Mouse (Mus musculus) liver, postnatal 0 days (tissue): ENCODE results near the gene B3galt1. TPM values are rescaled to one million over a fixed set of nuclear protein-coding genes. Genes with fewer than 3 reads are reported as not detected.

Source experiments
- ATAC-seq: fragments of 200-750 bp; cut with Nextera tagmentation; 2 replicates; pipeline ENCODE4 v1.8.0; 2017; ENCODE audit warnings: mild to moderate bottlenecking, moderate library complexity
- DNase-seq: peaks from one replicate; pipeline ENCODE4 v3.0.0-alpha.2; 2016
- H3K27ac ChIP-seq: fragments of 300-500 bp; sonication (generic); 2 replicates; pipeline ENCODE4 v1.5.1; 2014; ENCODE audit warnings: antibody characterized with exemption, moderate library complexity, mild to moderate bottlenecking, low read depth
- H3K27me3 ChIP-seq: fragments of 300-500 bp; sonication (generic); 2 replicates; pipeline ENCODE4 v1.6.1; 2014; ENCODE audit warnings: low read length, control low read depth, mixed read lengths; ENCODE audit not compliant: insufficient read depth
- H3K36me3 ChIP-seq: fragments of 300-500 bp; sonication (generic); replicated peaks from 2 replicates; pipeline ENCODE4 v1.6.1; 2014; ENCODE audit warnings: mild to moderate bottlenecking, control low read depth, low read length, moderate library complexity, mixed read lengths; ENCODE audit not compliant: insufficient read depth
- H3K4me1 ChIP-seq: fragments of 300-500 bp; sonication (generic); 2 replicates; pipeline ENCODE4 v1.6.1; 2014; ENCODE audit warnings: antibody characterized with exemption, mild to moderate bottlenecking, control low read depth; ENCODE audit not compliant: insufficient read depth
- H3K4me2 ChIP-seq: fragments of 300-500 bp; sonication (generic); 2 replicates; pipeline ENCODE4 v1.6.1; 2014; ENCODE audit warnings: low read depth, mild to moderate bottlenecking, low read length, moderate library complexity, mixed read lengths
- H3K4me3 ChIP-seq: fragments of 300-500 bp; sonication (generic); 2 replicates; pipeline ENCODE4 v1.5.1; 2014; ENCODE audit warnings: low read depth, low read length
- H3K9ac ChIP-seq: fragments of 300-500 bp; sonication (generic); replicated peaks from 2 replicates; pipeline ENCODE4 v1.6.1; 2014; ENCODE audit warnings: mild to moderate bottlenecking, moderate library complexity
- H3K9me3 ChIP-seq: fragments of 300-500 bp; sonication (generic); 2 replicates; pipeline ENCODE4 v1.6.1; 2016; ENCODE audit warnings: mild to moderate bottlenecking, control low read depth, low read length, mixed read lengths
- CTCF ChIP-seq: sonication (generic); IDR thresholded peaks from 2 replicates; pipeline ENCODE4 v1.5.1; 2016; ENCODE audit warnings: antibody characterized with exemption, low read depth
- EP300 ChIP-seq: IDR thresholded peaks from 2 replicates; pipeline ENCODE4 v1.6.1; 2016; ENCODE audit warnings: antibody characterized with exemption, low read depth, mild to moderate bottlenecking
- WGBS: fragments of 180-500 bp; shearing (Covaris S2); extraction: QIAGEN DNeasy Blood & Tissue Kit; methylation state at CpG from one replicate; pipeline ENCODE4 v1.1.7; 2014; ENCODE audit not compliant: insufficient replicate concordance; 5-methylcytosine and 5-hydroxymethylcytosine counted together
- polyA plus RNA-seq: library from polyadenylated mRNA; unstranded; fragments of >200 nt; fragmentation: Nextera tagmentation; extraction: Ambion mirVana; gene quantifications from 2 replicates; pipeline ENCODE4 v1.2.1, GENCODE M21; 2015

The B3galt1 gene
- polyA plus RNA-seq, 1 experiment from 2014 or later, result 2.4 TPM

- H3K27ac ChIP-seq, result no peak overlapping the region
- 77% methylated on average over 3 of the region's 3 CpGs for WGBS
- DNase-seq, result no peak
- H3K36me3 ChIP-seq, result no peaks in the 10 kb centered on the region
- no peak overlapping the region for H3K4me2 ChIP-seq
- H3K9ac ChIP-seq, result no peak overlapping the region
- no peaks in the 10 kb centered on the region for H3K9me3 ChIP-seq
- no peaks in the 10 kb centered on the region for H3K4me1 ChIP-seq
- ATAC-seq, result no peak
- no peak overlapping the region for H3K4me3 ChIP-seq
- H3K27me3 ChIP-seq, result no peaks in the 10 kb centered on the region
- TF ChIP-seq CTCF, result no peak
- no peak for TF ChIP-seq EP300
Measured at GRCm38 (mm10) chr2:67931994-67932393, 366.3 kb downstream of the B3galt1 start.

GRCm38 (mm10) chr2:67948408-67948807 lies 382.7 kb downstream of the B3galt1 start:
- H3K4me2 ChIP-seq, result no peak overlapping the region
- TF ChIP-seq EP300 (no peak), CTCF (no peak)
- ATAC-seq, result no peak
- 76% methylated on average over 3 of the region's 3 CpGs for WGBS
- H3K27ac ChIP-seq, result no peak overlapping the region
- DNase-seq, result no peak
- no peak overlapping the region for H3K9ac ChIP-seq
- H3K4me3 ChIP-seq, result no peak overlapping the region
- no peaks in the 10 kb centered on the region for H3K27me3 ChIP-seq
- H3K4me1 ChIP-seq, result no peaks in the 10 kb centered on the region
- H3K9me3 ChIP-seq, result no peaks in the 10 kb centered on the region
- H3K36me3 ChIP-seq, result no peaks in the 10 kb centered on the region

GRCm38 (mm10) chr2:67956182-67956581 lies 390.5 kb downstream of the B3galt1 start:
- Histone ChIP-seq H3K27me3 (no peaks in the 10 kb centered on the region), H3K9me3 (no peaks in the 10 kb centered on the region), H3K4me2 (no peak overlapping the region), H3K27ac (no peak overlapping the region), H3K4me3 (no peak overlapping the region), H3K36me3 (no peaks in the 10 kb centered on the region), H3K9ac (no peak overlapping the region), H3K4me1 (no peaks in the 10 kb centered on the region)
- ATAC-seq (peak; percentile 88), DNase-seq (no peak)
- no peak for TF ChIP-seq CTCF
- TF ChIP-seq EP300, result no peak
- WGBS, result 60% methylated on average over 4 of the region's 4 CpGs

GRCm38 (mm10) chr2:67957561-67957960 lies 391.9 kb downstream of the B3galt1 start:
- Histone ChIP-seq H3K27ac (no peak overlapping the region), H3K4me2 (no peak overlapping the region), H3K9ac (no peak overlapping the region), H3K36me3 (no peaks in the 10 kb centered on the region), H3K9me3 (no peaks in the 10 kb centered on the region), H3K4me1 (no peaks in the 10 kb centered on the region), H3K27me3 (no peaks in the 10 kb centered on the region), H3K4me3 (no peak overlapping the region)
- WGBS, result 56% methylated on average over 2 of the region's 2 CpGs
- TF ChIP-seq EP300 (no peak), CTCF (no peak)
- ATAC-seq, result no peak
- no peak for DNase-seq

GRCm38 (mm10) chr2:67960711-67961110 lies 395.0 kb downstream of the B3galt1 start:
- Histone ChIP-seq H3K4me2 (no peak overlapping the region), H3K4me3 (no peak overlapping the region), H3K4me1 (no peaks in the 10 kb centered on the region), H3K27ac (no peak overlapping the region), H3K36me3 (no peaks in the 10 kb centered on the region), H3K27me3 (no peaks in the 10 kb centered on the region), H3K9me3 (no peaks in the 10 kb centered on the region), H3K9ac (no peak overlapping the region)
- ATAC-seq (no peak), DNase-seq (no peak)
- 41% methylated on average over 2 of the region's 2 CpGs for WGBS
- TF ChIP-seq EP300 (no peak), CTCF (no peak)

- no peaks in the 10 kb centered on the region for H3K4me1 ChIP-seq
- DNase-seq (no peak), ATAC-seq (peak; percentile 45)
- TF ChIP-seq CTCF, result no peak
- TF ChIP-seq EP300, result no peak
- H3K4me3 ChIP-seq, result no peak overlapping the region
- H3K9me3 ChIP-seq, result no peaks in the 10 kb centered on the region
- H3K9ac ChIP-seq, result no peak overlapping the region
- no peaks in the 10 kb centered on the region for H3K27me3 ChIP-seq
- H3K4me2 ChIP-seq, result no peak overlapping the region
- no peak overlapping the region for H3K27ac ChIP-seq
- no peaks in the 10 kb centered on the region for H3K36me3 ChIP-seq
Measured at GRCm38 (mm10) chr2:67968812-67969211, 403.1 kb downstream of the B3galt1 start.

GRCm38 (mm10) chr2:67971091-67971490 lies 405.4 kb downstream of the B3galt1 start:
- Histone ChIP-seq H3K27ac (no peak overlapping the region), H3K4me1 (no peaks in the 10 kb centered on the region), H3K27me3 (no peaks in the 10 kb centered on the region), H3K36me3 (no peaks in the 10 kb centered on the region), H3K9me3 (no peaks in the 10 kb centered on the region), H3K9ac (no peak overlapping the region), H3K4me3 (no peak overlapping the region), H3K4me2 (no peak overlapping the region)
- WGBS, result 62% methylated on average over 7 of the region's 7 CpGs
- ATAC-seq, result no peak
- DNase-seq, result no peak
- no peak for TF ChIP-seq CTCF
- no peak for TF ChIP-seq EP300
